Mouse (Mus musculus) heart, adult 2 months (tissue): Measurements from ENCODE around the gene Ager. TPM values are rescaled to one million over a fixed set of nuclear protein-coding genes. Genes with fewer than 3 reads are reported as not detected.

Experiments used
- DNase-seq, 2 experiments: peaks; one replicate each; pipeline ENCODE4 v3.0.0; 2021
- H3K27ac ChIP-seq: fragments of 200-600 bp; 2 replicates; pipeline ENCODE4 v1.8.1; 2022
- H3K27me3 ChIP-seq: fragments of 200-500 bp; 2 replicates; pipeline ENCODE4 v1.6.1; 2012; ENCODE audit warnings: mild to moderate bottlenecking, low read length, inconsistent platforms, mixed read lengths; ENCODE audit not compliant: control insufficient read depth, insufficient read depth
- H3K36me3 ChIP-seq: fragments of 200-500 bp; 2 replicates; pipeline ENCODE4 v1.6.1; 2012; ENCODE audit warnings: low read length, inconsistent platforms; ENCODE audit not compliant: control insufficient read depth, insufficient read depth
- H3K4me1 ChIP-seq: fragments of 200-500 bp; 2 replicates; pipeline ENCODE4 v1.6.1; 2011; ENCODE audit warnings: low read length; ENCODE audit not compliant: control insufficient read depth, insufficient read depth
- H3K4me3 ChIP-seq: fragments of 200-600 bp; 2 replicates; pipeline ENCODE4 v1.8.1; 2022
- H3K79me2 ChIP-seq: fragments of 200-500 bp; replicated peaks from 2 replicates; pipeline ENCODE4 v1.6.1; 2012; ENCODE audit warnings: mild to moderate bottlenecking, inconsistent platforms, low read length, moderate library complexity, mixed read lengths; ENCODE audit not compliant: control insufficient read depth, insufficient read depth
- H3K9ac ChIP-seq: fragments of 200-500 bp; 2 replicates; pipeline ENCODE4 v1.6.1; 2012; ENCODE audit warnings: low read depth, mild to moderate bottlenecking, control low read depth, inconsistent platforms, low read length, mixed read lengths
- CTCF ChIP-seq: fragments of 200-600 bp; IDR thresholded peaks from 2 replicates; pipeline ENCODE4 v1.8.1; 2022; ENCODE audit warnings: antibody characterized with exemption, mild to moderate bottlenecking, moderate library complexity
- EP300 ChIP-seq: fragments of 200-500 bp; IDR thresholded peaks from 2 replicates; pipeline ENCODE4 v1.6.1; 2011; ENCODE audit warnings: low read depth, low read length, control low read depth; ENCODE audit not compliant: insufficient read depth
- POLR2A ChIP-seq: fragments of 200-500 bp; IDR thresholded peaks from 2 replicates; pipeline ENCODE4 v1.6.1; 2011; ENCODE audit warnings: mild to moderate bottlenecking, low read depth, low read length, control low read depth; ENCODE audit not compliant: insufficient read depth
- WGBS: fragments of 180-500 bp; shearing (Covaris S2); methylation state at CpG from one replicate; pipeline ENCODE4 v1.1.7; 2018; 5-methylcytosine and 5-hydroxymethylcytosine counted together
- intact Hi-C: fragments of 180-260 bp; cut with DNase I; formaldehyde crosslinking; loops from one replicate; pipeline ENCODE4 v1.15.1; 2025
- polyA plus RNA-seq: library from polyadenylated mRNA; depleted of rRNA; stranded (reverse); fragments of >200 nt; gene quantifications from 2 replicates; pipeline ENCODE4 v1.2.3, GENCODE M21; 2012
- total RNA-seq, 2 experiments: library from RNA; stranded (reverse); gene quantifications; 2 replicates each; pipeline ENCODE4 v1.2.3; 2021

Gene Ager
- total and polyA plus RNA-seq, 3 experiments = 0.14 to 2.2 (median 0.18) TPM

DNA sequence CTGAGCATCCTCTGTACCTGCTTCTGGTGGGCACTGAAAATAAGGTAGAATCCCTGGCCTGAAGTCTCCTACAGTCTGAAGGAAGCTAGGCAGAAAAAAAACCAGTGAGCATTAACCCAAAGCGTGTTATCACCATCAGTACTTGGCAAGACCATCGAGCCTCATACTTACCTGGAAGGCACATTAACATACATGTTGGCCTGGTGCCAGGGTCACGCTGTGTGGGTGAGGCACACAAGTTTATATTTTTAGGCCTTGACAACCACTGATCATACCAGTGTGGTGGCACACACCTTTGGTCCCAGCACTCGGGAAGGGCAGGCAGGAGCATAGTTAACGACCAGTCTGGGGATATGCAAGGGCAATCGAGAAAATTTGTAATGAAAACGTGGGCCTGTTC, 10.3 kb downstream of the Ager start:
- no peak overlapping the region for H3K27ac ChIP-seq
- DNase-seq = no peak
- no peak overlapping the region for H3K9ac ChIP-seq
- peaks cover 2% of the 10 kb centered on the region for H3K79me2 ChIP-seq
- no peaks in the 10 kb centered on the region for H3K27me3 ChIP-seq
- no peak overlapping the region for H3K4me3 ChIP-seq
- H3K4me1 ChIP-seq = peaks cover 4% of the 10 kb centered on the region
- 61% methylated on average over 7 of the region's 7 CpGs for WGBS
- intact Hi-C loops = loop anchor here (2.0 to 10.0 kb wide), 2 partner anchors 19 to 493 kb away; partner anchors contain the start of gene H2-DMa
- TF ChIP-seq POLR2A (no peak), EP300 (no peak), CTCF (no peak)
- no peaks in the 10 kb centered on the region for H3K36me3 ChIP-seq

DNA sequence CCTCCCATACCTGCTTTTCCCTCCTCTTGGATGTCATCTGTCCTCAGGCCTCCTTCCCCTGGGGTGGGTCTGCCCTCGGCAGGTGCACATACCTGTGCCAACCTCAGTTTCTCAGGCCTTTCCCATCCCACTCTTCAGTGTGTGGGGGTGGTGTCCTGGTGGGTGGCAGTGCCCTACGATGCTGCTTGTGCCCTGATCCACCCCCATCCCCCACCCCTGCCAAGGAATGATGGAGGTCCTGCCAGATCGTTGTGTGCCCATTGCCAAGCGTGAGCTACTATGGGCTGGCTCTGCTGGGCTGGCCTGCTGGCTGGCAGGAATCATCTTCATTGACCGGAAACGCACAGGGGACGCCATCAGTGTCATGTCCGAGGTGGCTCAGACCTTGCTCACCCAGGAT, 13.4 kb downstream of the Ager start:
- Histone ChIP-seq H3K79me2 (no peaks in the 10 kb centered on the region), H3K27me3 (no peaks in the 10 kb centered on the region), H3K4me1 (peaks cover 3% of the 10 kb centered on the region; the same call in 1 of the 2 replicates), H3K4me3 (no peak overlapping the region), H3K27ac (no peak overlapping the region), H3K9ac (no peak overlapping the region), H3K36me3 (no peaks in the 10 kb centered on the region)
- WGBS = 90% methylated on average over 8 of the region's 8 CpGs
- intact Hi-C loops = no loop called here
- TF ChIP-seq POLR2A (no peak), CTCF (no peak), EP300 (no peak)
- DNase-seq = no peak

DNA sequence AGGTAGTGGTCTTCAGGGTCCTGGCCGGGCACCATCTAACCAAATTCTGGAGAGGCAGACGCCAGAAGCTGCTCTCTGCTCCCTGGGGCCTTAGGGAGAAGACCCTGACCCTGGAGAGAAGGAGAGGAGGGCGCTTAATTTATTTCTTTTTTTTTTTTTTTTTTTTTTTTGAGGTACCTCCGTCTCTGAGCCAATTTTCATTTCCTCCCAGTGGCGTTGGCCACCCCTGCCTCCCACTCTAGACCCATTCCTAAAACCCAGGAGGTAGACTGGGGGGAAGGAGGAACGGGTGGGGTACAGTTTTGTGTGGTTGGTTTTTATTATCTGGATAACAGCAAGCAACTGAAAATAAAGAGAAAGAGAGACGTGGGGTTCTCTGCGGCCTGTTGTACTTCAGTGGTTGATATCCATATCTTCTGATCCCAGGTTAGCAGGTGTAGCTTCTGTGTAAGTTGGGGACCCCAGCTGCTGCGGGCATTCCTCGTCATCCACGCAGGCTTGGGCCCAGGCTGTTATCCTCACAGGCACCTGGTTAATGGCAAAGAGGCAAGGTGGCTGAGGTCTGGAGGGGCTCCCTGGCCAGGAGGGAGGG, 15.5 kb downstream of the Ager start:
- no peaks in the 10 kb centered on the region for H3K36me3 ChIP-seq
- 80% methylated on average over 11 of the region's 11 CpGs for WGBS
- TF ChIP-seq CTCF (no peak), POLR2A (no peak), EP300 (no peak)

DNA sequence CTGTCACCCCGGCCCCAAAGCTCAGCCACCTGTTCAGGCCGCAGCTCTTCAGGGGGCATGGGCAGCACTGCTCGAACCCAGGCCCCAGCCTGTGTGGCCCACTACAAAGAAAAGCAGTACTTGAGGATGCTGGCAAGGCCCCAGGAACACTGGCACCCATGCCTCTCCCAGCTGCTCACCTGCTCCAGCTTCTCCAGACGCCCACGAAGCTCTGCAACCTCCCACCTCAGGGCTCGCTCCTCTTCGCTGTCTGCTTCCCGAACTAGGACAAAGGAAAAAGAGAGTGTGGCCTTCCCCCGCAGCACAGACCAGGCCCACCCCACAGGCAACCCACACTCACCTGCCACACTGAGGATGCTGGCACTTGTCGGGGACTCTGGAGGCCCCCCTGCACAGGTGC, 16.2 kb downstream of the Ager start:
- no peaks in the 10 kb centered on the region for H3K4me1 ChIP-seq
- intact Hi-C loops = no loop called here
- no peak for TF ChIP-seq EP300
- TF ChIP-seq CTCF = no peak
- no peak for TF ChIP-seq POLR2A

More for the DNA sequence above, 15.5 kb downstream of the Ager start:
- Histone ChIP-seq H3K79me2 (no peaks in the 10 kb centered on the region), H3K4me3 (no peak overlapping the region), H3K9ac (no peak overlapping the region), H3K27ac (no peak overlapping the region), H3K4me1 (no peaks in the 10 kb centered on the region), H3K27me3 (no peaks in the 10 kb centered on the region)
- intact Hi-C loops = no loop called here
- no peak for DNase-seq

DNA sequence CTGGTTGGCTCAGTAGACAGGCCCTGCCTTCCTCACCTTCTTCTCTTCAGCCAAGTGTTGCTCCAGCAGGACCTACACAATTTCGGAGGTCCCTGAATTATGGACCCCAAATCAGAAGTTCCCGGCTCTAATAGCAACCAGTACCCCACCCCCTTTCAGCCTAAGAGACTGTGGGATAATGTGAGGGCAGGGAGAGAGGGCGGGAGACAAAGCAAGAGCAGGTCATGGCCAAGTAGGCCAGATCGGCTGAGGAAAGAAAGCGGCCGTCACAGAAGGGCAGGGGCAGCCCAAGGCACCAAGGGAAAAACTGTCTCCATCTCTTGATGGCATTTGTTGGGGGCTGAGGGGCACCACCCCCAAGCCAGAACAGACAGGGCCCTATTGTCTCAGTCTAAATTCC, 18.2 kb downstream of the Ager start, which contains the start of gene Egfl8:
TSS of gene Egfl8 (minus strand) at position 101 of the 400 bp plus-strand sequence.
- Histone ChIP-seq H3K27ac (peak within 1 kb of the TSS; percentile 26), H3K79me2 (no peaks in the 10 kb centered on the region), H3K4me1 (no peaks in the 10 kb centered on the region), H3K36me3 (no peaks in the 10 kb centered on the region), H3K27me3 (no peaks in the 10 kb centered on the region), H3K9ac (no peak within 1 kb of the TSS), H3K4me3 (no peak within 1 kb of the TSS)
- TF ChIP-seq POLR2A (no peak), CTCF (no peak), EP300 (no peak)
- intact Hi-C loops = loop anchor here (5.0 kb wide), 1 partner anchor 59 kb away; no protein-coding TSS in a partner anchor
- 76% methylated on average over 6 of the region's 6 CpGs for WGBS
- DNase-seq = no peak

More for the DNA sequence above, 16.2 kb downstream of the Ager start:
- Histone ChIP-seq H3K4me3 (no peak overlapping the region), H3K27me3 (no peaks in the 10 kb centered on the region), H3K36me3 (no peaks in the 10 kb centered on the region), H3K27ac (no peak overlapping the region), H3K9ac (no peak overlapping the region), H3K79me2 (no peaks in the 10 kb centered on the region)
- 88% methylated on average over 10 of the region's 10 CpGs for WGBS
- no peak for DNase-seq

DNA sequence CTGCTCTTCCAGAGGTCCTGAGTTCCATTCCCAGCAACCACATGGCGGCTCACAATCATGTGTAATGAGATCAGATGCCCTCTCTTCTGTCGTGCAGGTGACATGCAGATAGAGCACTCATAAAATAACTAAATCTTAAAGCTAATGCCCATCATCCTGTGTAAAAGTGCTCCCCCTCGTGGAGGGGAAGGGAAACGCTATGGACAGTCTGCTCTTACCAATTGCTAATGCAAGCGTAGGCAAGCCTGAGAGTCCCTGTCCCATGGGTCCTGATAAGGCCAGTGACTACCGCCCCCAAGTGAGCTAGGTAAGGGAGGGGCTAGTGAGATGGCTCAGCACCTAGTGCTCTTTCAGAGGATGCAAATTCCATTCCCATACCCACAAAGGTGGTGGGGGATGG, 21.3 kb downstream of the Ager start:
- no peak overlapping the region for H3K27ac ChIP-seq
- 13% methylated on average over 6 of the region's 6 CpGs for WGBS
- H3K4me3 ChIP-seq = no peak overlapping the region
- intact Hi-C loops = loop anchor here (1.0 to 5.0 kb wide), 3 partner anchors 46 to 179 kb away; no protein-coding TSS in a partner anchor
- TF ChIP-seq CTCF = peak; percentile 96
- 0 out of 2 replicates have a peak, but pooled peaks have one; percentile 12 for TF ChIP-seq POLR2A
- TF ChIP-seq EP300 = 0 out of 2 replicates have a peak, but pooled peaks have one; percentile 29
- no peaks in the 10 kb centered on the region for H3K4me1 ChIP-seq
- H3K36me3 ChIP-seq = no peaks in the 10 kb centered on the region
- no peaks in the 10 kb centered on the region for H3K27me3 ChIP-seq
- peak; percentile 67 to 76 for DNase-seq
- no peaks in the 10 kb centered on the region for H3K79me2 ChIP-seq
- no peak overlapping the region for H3K9ac ChIP-seq
